Mouse (Mus musculus): Measurements from ENCODE around the gene Atoh8. TPM values are rescaled to one million over a fixed set of nuclear protein-coding genes. Genes with fewer than 3 reads are reported as not detected.
A peak's percentile ranks its signal among the peaks of the same experiment; 100 is the strongest.

The Atoh8 gene
- polyA plus RNA-seq, 1 experiment from 2014 or later: 31.5 TPM

DNA sequence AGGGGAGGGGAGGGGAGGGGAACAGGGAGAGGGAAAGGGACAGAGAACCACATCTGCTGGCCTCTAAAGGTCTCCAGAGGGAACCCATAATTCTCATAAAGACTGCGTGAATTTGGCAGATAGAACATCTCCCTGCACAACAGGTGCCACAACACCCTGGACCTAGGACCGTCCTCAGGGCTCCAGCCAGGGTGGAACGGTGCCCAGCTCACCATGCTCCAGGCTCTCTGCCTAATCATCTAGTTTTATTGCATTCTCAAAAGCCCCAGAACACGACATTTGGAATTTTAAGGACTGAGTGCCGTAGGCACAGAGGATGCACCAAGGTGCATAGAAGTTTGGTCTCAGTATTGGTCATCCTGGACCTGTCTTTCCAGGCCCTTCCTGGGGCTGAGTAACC lies 34.9 kb upstream of the Atoh8 start:
- Histone ChIP-seq H3K36me3 (no peaks in the 10 kb centered on the region), H3K4me3 (no peak overlapping the region), H3K4me2 (replicated peaks) (no peak overlapping the region), H3K27ac (no peak overlapping the region), H3K4me1 (no peaks in the 10 kb centered on the region), H3K9ac (no peak overlapping the region), H3K9me3 (no peaks in the 10 kb centered on the region), H3K27me3 (no peaks in the 10 kb centered on the region)
- no peak for ATAC-seq (ENCODE audit: low FRiP score, low read depth)
- 57% methylated on average over 5 of the region's 5 CpGs for WGBS

GRCm38 (mm10) chr6:72268149-72268847 lies 32.9 kb upstream of the Atoh8 start:
- H3K9ac ChIP-seq: no peak overlapping the region
- WGBS: 69% methylated on average over 9 of the region's 9 CpGs
- H3K4me2 ChIP-seq (replicated peaks): no peak overlapping the region
- H3K4me3 ChIP-seq: no peak overlapping the region
- ATAC-seq (ENCODE audit: low FRiP score, low read depth): no peak
- H3K27me3 ChIP-seq: no peaks in the 10 kb centered on the region
- H3K27ac ChIP-seq: no peak overlapping the region
- no peaks in the 10 kb centered on the region for H3K4me1 ChIP-seq
- H3K36me3 ChIP-seq: no peaks in the 10 kb centered on the region
- no peaks in the 10 kb centered on the region for H3K9me3 ChIP-seq

DNA sequence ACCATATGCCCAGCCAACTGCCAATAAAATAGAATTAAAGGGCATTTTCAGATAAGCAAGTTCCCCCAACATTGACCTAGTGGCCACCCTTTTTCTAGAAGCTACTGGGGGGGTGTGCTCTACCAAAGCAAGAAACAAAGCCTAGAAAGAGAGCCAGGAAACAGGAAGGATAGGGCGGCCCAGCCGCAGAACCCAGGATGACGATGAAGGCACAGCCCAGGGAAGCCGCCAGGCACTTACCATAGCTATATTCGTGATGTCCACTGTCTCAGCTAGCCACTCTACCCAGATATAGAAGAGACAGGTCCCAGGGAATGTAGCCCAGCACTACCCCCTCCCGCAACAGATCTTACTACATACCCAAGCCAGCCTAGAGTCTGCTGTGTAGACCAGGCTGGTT lies 30.3 kb upstream of the Atoh8 start:
- H3K4me2 ChIP-seq (replicated peaks): no peak overlapping the region
- WGBS: 86% methylated on average over 6 of the region's 6 CpGs

DNA sequence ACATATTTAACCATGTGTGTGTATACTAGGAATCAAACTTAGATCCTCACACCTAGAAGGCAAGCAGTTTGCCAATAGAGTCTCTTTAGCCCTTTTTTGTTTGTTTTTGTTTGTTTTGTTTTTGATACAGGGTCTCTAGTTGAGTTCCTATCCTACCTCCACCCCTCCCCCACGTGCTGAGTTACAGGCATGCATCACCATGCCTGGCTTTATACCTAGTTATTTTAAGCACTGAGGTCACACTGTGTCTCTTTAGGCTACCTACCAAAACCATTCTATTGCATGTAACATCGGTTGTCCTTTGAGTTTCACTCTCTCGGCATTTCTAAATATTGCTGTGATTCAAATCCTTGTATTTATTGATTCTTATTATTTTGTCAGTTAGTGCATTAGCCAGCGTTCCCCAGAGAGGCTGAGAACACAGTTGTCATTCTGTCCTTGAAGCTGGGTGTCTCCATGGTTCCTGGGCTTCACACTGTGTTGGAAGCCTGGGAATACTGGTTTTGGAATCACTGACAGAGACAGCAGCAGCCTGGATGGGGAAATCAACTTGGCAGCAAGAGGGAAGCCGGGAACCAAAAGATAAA lies 28.4 kb upstream of the Atoh8 start:
- whole genome bisulfite sequencing: 67% methylated on average over 5 of the region's 5 CpGs
- Histone ChIP-seq H3K4me3 (no peak overlapping the region), H3K27ac (no peak overlapping the region), H3K4me1 (peaks cover 6% of the 10 kb centered on the region; the same call in 1 of the 2 replicates), H3K4me2 (replicated peaks) (no peak overlapping the region), H3K27me3 (peaks cover 3% of the 10 kb centered on the region; the same call in 1 of the 2 replicates), H3K9ac (no peak overlapping the region), H3K36me3 (no peaks in the 10 kb centered on the region), H3K9me3 (no peaks in the 10 kb centered on the region)
- no peak for ATAC-seq (ENCODE audit: low FRiP score, low read depth)

More for the DNA sequence above, 30.3 kb upstream of the Atoh8 start:
- no peaks in the 10 kb centered on the region for H3K9me3 ChIP-seq
- H3K27me3 ChIP-seq: no peaks in the 10 kb centered on the region
- H3K4me3 ChIP-seq: no peak overlapping the region
- ATAC-seq (ENCODE audit: low FRiP score, low read depth): no peak
- peaks cover 5% of the 10 kb centered on the region; the same call in 1 of the 2 replicates for H3K4me1 ChIP-seq
- no peaks in the 10 kb centered on the region for H3K36me3 ChIP-seq
- H3K9ac ChIP-seq: no peak overlapping the region
- H3K27ac ChIP-seq: no peak overlapping the region

DNA sequence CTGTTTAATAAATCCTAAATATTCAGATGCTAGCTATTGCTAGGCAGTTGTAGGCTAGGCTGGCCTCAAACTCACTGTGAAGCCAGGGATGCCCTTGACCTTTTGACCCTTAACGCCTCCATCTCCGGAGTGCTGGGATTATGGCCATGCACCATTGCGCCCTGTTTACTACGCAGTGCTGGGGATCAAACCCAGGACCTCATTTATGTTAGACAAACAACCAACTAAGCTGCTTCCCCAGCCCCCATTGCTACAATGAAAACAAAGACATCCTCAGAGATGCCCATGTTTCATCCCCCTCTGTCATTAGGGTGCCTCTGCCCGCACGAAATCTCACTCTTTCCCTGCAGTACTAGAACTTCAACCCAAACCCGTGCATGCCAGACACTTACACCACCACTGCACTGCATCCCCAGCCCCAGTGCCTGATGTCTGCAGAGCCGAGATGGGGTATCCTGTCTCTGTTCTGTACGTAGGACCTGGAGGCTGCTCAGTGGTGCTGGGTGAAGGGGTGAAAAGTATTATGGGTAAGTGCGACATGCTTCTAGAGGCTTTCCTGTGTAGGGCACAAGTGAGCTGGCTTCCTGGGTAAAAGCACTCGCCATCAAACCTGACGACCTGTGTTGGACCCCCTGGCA lies 26.4 kb upstream of the Atoh8 start:
- H3K4me1 ChIP-seq: peaks cover 6% of the 10 kb centered on the region; the same call in 1 of the 2 replicates
- no peaks in the 10 kb centered on the region for H3K9me3 ChIP-seq
- H3K4me3 ChIP-seq: no peak overlapping the region
- no peak overlapping the region for H3K4me2 ChIP-seq (replicated peaks)
- no peak overlapping the region for H3K27ac ChIP-seq
- H3K36me3 ChIP-seq: no peaks in the 10 kb centered on the region
- 69% methylated on average over 12 of the region's 12 CpGs for WGBS
- H3K9ac ChIP-seq: no peak overlapping the region
- ATAC-seq (ENCODE audit: low FRiP score, low read depth): peak; percentile 16; the same call in 1 of the 2 replicates
- peaks cover 3% of the 10 kb centered on the region; the same call in 1 of the 2 replicates for H3K27me3 ChIP-seq

DNA sequence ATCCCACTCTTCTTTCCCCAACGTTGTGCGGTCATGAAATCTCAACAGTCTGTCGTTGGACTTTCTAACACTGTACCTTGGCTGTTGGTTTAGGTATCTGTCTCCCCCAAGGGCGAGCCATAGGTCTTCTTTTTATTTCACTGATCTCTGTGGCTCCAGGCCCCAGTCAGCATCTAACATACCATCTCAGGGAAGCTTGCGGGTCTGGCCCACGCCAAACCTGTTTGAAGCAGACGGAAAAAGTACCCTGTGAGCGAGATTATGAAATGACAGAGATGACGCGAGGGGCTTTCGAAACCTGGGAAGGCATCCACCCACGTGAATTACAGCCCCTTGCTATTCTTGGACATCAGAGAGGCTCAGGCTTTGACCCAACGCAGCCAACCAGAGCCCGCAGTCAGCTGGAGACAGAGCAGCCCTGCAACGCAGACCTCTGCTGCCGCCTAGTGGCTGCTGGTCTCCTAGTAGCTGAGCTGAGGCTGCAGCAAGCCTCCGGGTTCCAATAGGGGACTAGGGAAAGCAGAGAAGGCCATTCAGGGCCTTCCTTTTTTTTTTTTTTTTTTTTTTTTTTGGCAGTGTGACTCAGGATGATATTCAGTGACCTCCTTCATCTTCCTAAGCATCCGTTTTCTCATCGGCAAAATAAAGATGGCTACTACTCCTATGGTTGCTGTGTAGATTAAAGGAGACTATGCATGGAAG lies 25.8 kb upstream of the Atoh8 start:
- Histone ChIP-seq H3K4me3 (no peak overlapping the region), H3K4me1 (peaks cover 6% of the 10 kb centered on the region; the same call in 1 of the 2 replicates), H3K27me3 (peaks cover 3% of the 10 kb centered on the region; the same call in 1 of the 2 replicates), H3K4me2 (replicated peaks) (no peak overlapping the region), H3K9me3 (no peaks in the 10 kb centered on the region), H3K36me3 (no peaks in the 10 kb centered on the region), H3K9ac (no peak overlapping the region), H3K27ac (no peak overlapping the region)
- peak; percentile 89 for ATAC-seq (ENCODE audit: low FRiP score, low read depth)
- WGBS: 32% methylated on average over 19 of the region's 19 CpGs

- Histone ChIP-seq H3K4me1 (peaks cover 15% of the 10 kb centered on the region), H3K4me3 (no peak overlapping the region), H3K4me2 (replicated peaks) (no peak overlapping the region), H3K27me3 (peaks cover 3% of the 10 kb centered on the region; the same call in 1 of the 2 replicates), H3K27ac (no peak overlapping the region), H3K9ac (no peak overlapping the region), H3K9me3 (no peaks in the 10 kb centered on the region), H3K36me3 (no peaks in the 10 kb centered on the region)
- ATAC-seq (ENCODE audit: low FRiP score, low read depth): no peak
- 71% methylated on average over 7 of the region's 7 CpGs for WGBS
Measured at GRCm38 (mm10) chr6:72259474-72259873, 24.1 kb upstream of the Atoh8 start.

GRCm38 (mm10) chr6:72255294-72255693 lies 19.9 kb upstream of the Atoh8 start:
- Histone ChIP-seq H3K27me3 (peaks cover 3% of the 10 kb centered on the region; the same call in 1 of the 2 replicates), H3K36me3 (no peaks in the 10 kb centered on the region), H3K9me3 (no peaks in the 10 kb centered on the region), H3K4me2 (replicated peaks) (no peak overlapping the region), H3K27ac (no peak overlapping the region), H3K4me3 (no peak overlapping the region), H3K9ac (no peak overlapping the region), H3K4me1 (peaks cover 13% of the 10 kb centered on the region; the same call in 1 of the 2 replicates)
- no peak for ATAC-seq (ENCODE audit: low FRiP score, low read depth)
- 63% methylated on average over 6 of the region's 6 CpGs for WGBS

- Histone ChIP-seq H3K36me3 (no peaks in the 10 kb centered on the region), H3K9ac (no peak overlapping the region), H3K4me1 (peaks cover 13% of the 10 kb centered on the region; the same call in 1 of the 2 replicates), H3K27me3 (peaks cover 2% of the 10 kb centered on the region; the same call in 1 of the 2 replicates), H3K4me2 (replicated peaks) (no peak overlapping the region), H3K27ac (no peak overlapping the region), H3K9me3 (no peaks in the 10 kb centered on the region), H3K4me3 (no peak overlapping the region)
- 48% methylated on average over 10 of the region's 10 CpGs for WGBS
- ATAC-seq (ENCODE audit: low FRiP score, low read depth): peak; percentile 70
Measured at GRCm38 (mm10) chr6:72254588-72255075, 19.3 kb upstream of the Atoh8 start.

GRCm38 (mm10) chr6:72253911-72254587 lies 18.7 kb upstream of the Atoh8 start:
- 0 out of 2 replicates have a peak, but pooled peaks have one; percentile 12 for ATAC-seq (ENCODE audit: low FRiP score, low read depth)
- H3K27ac ChIP-seq: no peak overlapping the region
- H3K9me3 ChIP-seq: no peaks in the 10 kb centered on the region
- 79% methylated on average over 4 of the region's 4 CpGs for WGBS
- no peaks in the 10 kb centered on the region for H3K27me3 ChIP-seq
- no peak overlapping the region for H3K4me3 ChIP-seq
- H3K9ac ChIP-seq: no peak overlapping the region
- H3K4me2 ChIP-seq (replicated peaks): no peak overlapping the region
- no peaks in the 10 kb centered on the region for H3K36me3 ChIP-seq
- H3K4me1 ChIP-seq: peaks cover 16% of the 10 kb centered on the region

GRCm38 (mm10) chr6:72253168-72253567 lies 17.8 kb upstream of the Atoh8 start:
- Histone ChIP-seq H3K4me3 (no peak overlapping the region), H3K9ac (no peak overlapping the region), H3K36me3 (no peaks in the 10 kb centered on the region), H3K27me3 (no peaks in the 10 kb centered on the region), H3K27ac (no peak overlapping the region), H3K4me1 (peaks cover 25% of the 10 kb centered on the region), H3K9me3 (no peaks in the 10 kb centered on the region), H3K4me2 (replicated peaks) (no peak overlapping the region)
- 87% methylated on average over 4 of the region's 4 CpGs for whole genome bisulfite sequencing
- no peak for ATAC-seq (ENCODE audit: low FRiP score, low read depth)

Data from limb, embryonic 13.5 days (tissue).